Mouse (Mus musculus): ENCODE data around the gene Krtap4-9.
"Not testable (repeated sequence)": the region's sequence is repeated elsewhere in the genome, so short reads cannot be mapped to it uniquely, and the experiment has no call there.

GRCm38 (mm10) chr11:99784900-99785299, at the start of gene Krtap4-9:
- TF ChIP-seq CTCF (IDR thresholded peaks at IDR 0.05; ENCODE audit: control insufficient read depth, insufficient read depth, insufficient read length); USF1 (IDR thresholded peaks at IDR 0.05; ENCODE audit: low read depth); MAX (IDR thresholded peaks at IDR 0.05): not testable (repeated sequence)

Measured in C2C12 (cell line).